Mouse (Mus musculus): ENCODE results near the gene Bcl2l15.

DNA sequence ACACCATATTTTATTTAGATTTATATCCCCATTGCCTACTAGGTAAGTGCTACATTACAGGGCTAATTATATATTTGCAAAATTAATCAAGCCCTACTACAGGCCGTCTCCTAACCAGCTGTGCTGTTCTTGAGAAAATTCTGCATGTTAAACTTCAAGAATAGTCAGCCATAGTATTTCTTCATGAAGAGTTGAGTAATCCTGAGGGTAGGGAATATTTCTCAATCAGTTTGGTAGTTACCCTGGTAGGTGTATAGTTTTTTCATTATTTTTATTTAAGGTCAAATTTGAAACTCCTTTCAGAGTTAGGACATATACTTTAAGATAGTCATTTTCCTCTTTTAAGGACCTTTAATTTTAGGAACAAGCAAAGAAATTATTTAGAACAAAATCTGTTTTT, 26.7 kb upstream of the Bcl2l15 start:
- TF ChIP-seq CHD2 (IDR thresholded peaks at IDR 0.05; ENCODE audit: low read depth, low read length) (no peak), ZNF384 (IDR thresholded peaks at IDR 0.05; ENCODE audit: low read depth, low read length) (no peak), ZC3H11A (IDR thresholded peaks at IDR 0.05; ENCODE audit: borderline replicate concordance, low read depth, low read length) (no peak)
